8 mouse cellular contexts compared by ENCODE assay signal in the genomic region with DNA sequence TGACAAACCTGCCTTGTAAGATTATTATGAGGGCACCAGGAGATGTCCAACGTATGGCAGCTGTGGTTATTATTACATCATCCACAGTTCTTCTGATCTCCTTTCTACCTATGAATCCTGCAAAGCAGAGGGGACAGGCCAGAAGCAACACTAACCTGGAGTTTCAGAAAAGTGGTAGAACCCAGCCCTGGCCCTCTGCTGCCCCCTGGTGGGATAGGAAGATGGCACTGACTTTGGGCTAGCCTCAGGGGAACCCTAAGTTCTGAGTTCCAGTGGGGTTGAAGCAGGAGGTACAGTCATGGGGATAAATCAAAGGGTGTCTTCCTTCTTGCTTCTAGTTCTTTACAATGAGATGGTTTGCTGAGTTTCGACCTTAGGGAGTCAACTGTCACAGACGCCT. TPM values are rescaled to one million over a fixed set of nuclear protein-coding genes. Genes with fewer than 3 reads are reported as not detected.
DNase-seq lines count a peak whose midpoint lies in the region; ATAC-seq lines count a peak whose summit lies in the region.

No protein-coding gene starts in this region.

- H3K36me3 ChIP-seq in midbrain, embryonic 10.5 days, result peaks cover 11% of the 10 kb centered on the region; the same call in 1 of the 2 replicates
- peaks cover 28% of the 10 kb centered on the region for H3K36me3 ChIP-seq in midbrain, embryonic 15.5 days (replicated peaks)

- H3K4me2 ChIP-seq in midbrain, embryonic 15.5 days, result no peak overlapping the region

- no peaks in the 10 kb centered on the region for H3K9me3 ChIP-seq in midbrain, embryonic 10.5 days (replicated peaks)
- H3K9me3 ChIP-seq in midbrain, embryonic 15.5 days, result no peaks in the 10 kb centered on the region

- H3K9ac ChIP-seq in midbrain, embryonic 15.5 days, result no peak overlapping the region

- H3K27ac ChIP-seq in midbrain, embryonic 10.5 days (replicated peaks), result no peak overlapping the region
- H3K27ac ChIP-seq in midbrain, embryonic 15.5 days, result no peak overlapping the region

- DNase-seq in midbrain, embryonic 10.5 days (ENCODE audit: low spot score), result peak; percentile 57
- DNase-seq in R1 (ENCODE audit: low read depth, low spot score) (peak; percentile 62), liver (peak; percentile 82)
- peak; percentile 83 to 90 for DNase-seq in cerebellum, postnatal 25 days
- DNase-seq in induced T-regulatory cell, adult 2 months (ENCODE audit: low read depth), result peak; percentile 90
- DNase-seq in ovary, postnatal 14 days (ENCODE audit: low spot score), result peak; percentile 69
- DNase-seq in urinary bladder, adult 2 months (ENCODE audit: low spot score), result peak; percentile 61

- 60% methylated on average over 3 of the region's 3 CpGs for WGBS in midbrain, embryonic 10.5 days
- WGBS in midbrain, embryonic 15.5 days, result 61% methylated on average over 3 of the region's 3 CpGs

- peaks cover 8% of the 10 kb centered on the region; the same call in 1 of the 2 replicates for H3K4me1 ChIP-seq in midbrain, embryonic 10.5 days
- 0 out of 2 replicates have a peak, but pooled peaks cover under 1% of the 10 kb centered on the region for H3K4me1 ChIP-seq in midbrain, embryonic 15.5 days

- peaks cover 30% of the 10 kb centered on the region for H3K27me3 ChIP-seq in midbrain, embryonic 10.5 days (ENCODE audit: low read depth, poor library complexity, severe bottlenecking)
- no peaks in the 10 kb centered on the region for H3K27me3 ChIP-seq in midbrain, embryonic 15.5 days (replicated peaks)

- ATAC-seq in midbrain, embryonic 15.5 days (replicated peaks), result no peak

- H3K4me3 ChIP-seq in midbrain, embryonic 10.5 days, result no peak overlapping the region
- no peak overlapping the region for H3K4me3 ChIP-seq in midbrain, embryonic 15.5 days

RNA-seq across cellular contexts. Expression of a gene that starts 10.6 kb away (rescaled TPM):
- 8.2 and 14.7 TPM in 2 replicates for polyA plus RNA-seq in midbrain, embryonic 10.5 days (2016; fragmentation: Nextera tagmentation; extraction: Ambion mirVana)
- polyA plus RNA-seq in midbrain, embryonic 15.5 days (2015; fragmentation: Nextera tagmentation; extraction: Ambion mirVana), result 65.8 and 72.5 TPM in 2 replicates
- 9.7 and 11.4 TPM in 2 replicates for polyA plus RNA-seq in urinary bladder, adult 2 months (2012; rRNA removed)

RNA-seq across cellular contexts. Expression of a gene that starts 22.4 kb away (rescaled TPM):
- polyA plus RNA-seq in midbrain, embryonic 10.5 days (2016; fragmentation: Nextera tagmentation; extraction: Ambion mirVana), result 2.5 and 2.7 TPM in 2 replicates
- polyA plus RNA-seq in midbrain, embryonic 15.5 days (2015; fragmentation: Nextera tagmentation; extraction: Ambion mirVana), result 0.12 and 1.2 TPM in 2 replicates
- 0.46 and 1.1 TPM in 2 replicates for polyA plus RNA-seq in urinary bladder, adult 2 months (2012; rRNA removed)

RNA-seq across cellular contexts. Expression of a gene that starts 33.6 kb away (rescaled TPM):
- 157 and 171 TPM in 2 replicates for polyA plus RNA-seq in midbrain, embryonic 10.5 days (2016; fragmentation: Nextera tagmentation; extraction: Ambion mirVana)
- 136 and 137 TPM in 2 replicates for polyA plus RNA-seq in midbrain, embryonic 15.5 days (2015; fragmentation: Nextera tagmentation; extraction: Ambion mirVana)
- polyA plus RNA-seq in urinary bladder, adult 2 months (2012; rRNA removed), result 94.2 and 98.4 TPM in 2 replicates

RNA-seq across cellular contexts. Expression of a gene that starts 57.1 kb away (rescaled TPM):
- polyA plus RNA-seq in midbrain, embryonic 10.5 days (2016; fragmentation: Nextera tagmentation; extraction: Ambion mirVana), result 0.20 and 0.56 TPM in 2 replicates
- 1.5 and 1.8 TPM in 2 replicates for polyA plus RNA-seq in midbrain, embryonic 15.5 days (2015; fragmentation: Nextera tagmentation; extraction: Ambion mirVana)
- not detected in 2 replicates for polyA plus RNA-seq in urinary bladder, adult 2 months (2012; rRNA removed)
